In the genomic region with DNA sequence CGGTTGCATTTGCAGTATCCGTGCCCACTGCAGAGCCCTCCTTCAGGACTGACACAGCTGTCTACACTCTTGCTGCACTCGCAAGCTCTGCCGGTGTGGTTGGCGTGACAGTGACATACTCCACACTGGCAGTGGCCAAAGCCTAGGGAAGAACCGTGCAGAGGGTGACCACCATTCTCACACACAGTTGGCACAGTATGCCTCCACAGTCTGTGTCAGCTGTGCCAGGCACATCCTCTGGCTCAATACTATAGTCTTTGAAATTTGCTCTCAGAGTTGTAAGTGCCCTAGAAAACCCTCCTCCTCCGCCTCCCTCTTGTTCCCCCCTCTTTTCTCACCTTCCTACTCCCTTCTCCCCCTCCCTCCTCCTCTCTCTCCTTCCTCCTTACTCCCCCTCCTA, we compare ENCODE assay signal across 25 mouse cellular contexts. TPM values are rescaled to one million over a fixed set of nuclear protein-coding genes. Genes with fewer than 3 reads are reported as not detected.
A peak's percentile ranks its signal among the peaks of the same experiment; 100 is the strongest.
DNase-seq lines count a peak whose midpoint lies in the region; ATAC-seq and TF ChIP-seq lines count a peak whose summit lies in the region.
"Had no signal": no experiment of that assay in that cellular context is flagged by ENCODE, and none has a peak within 500 bp of the region (broad histone marks: within the 10 kb centered on the region; RNA-seq: fewer than 3 reads in every experiment).

No protein-coding gene starts in this region.

- H3K9ac ChIP-seq in forebrain, postnatal 0 days = no peak overlapping the region
- no peak overlapping the region for H3K9ac ChIP-seq in intestine, embryonic 15.5 days
- H3K9ac ChIP-seq in intestine, postnatal 0 days (ENCODE audit: low read depth, low read length) = no peak overlapping the region
- no peak overlapping the region for H3K9ac ChIP-seq in midbrain, embryonic 11.5 days (ENCODE audit: low read length)
- H3K9ac ChIP-seq in midbrain, embryonic 14.5 days (replicated peaks; ENCODE audit: low read length) = no peak overlapping the region
- H3K9ac ChIP-seq: embryonic facial prominence, embryonic 15.5 days; hindbrain, embryonic 12.5 days; neural tube, embryonic 12.5 days had no signal

- peaks cover under 1% of the 10 kb centered on the region; the same call in 1 of the 2 replicates for H3K4me1 ChIP-seq in forebrain, postnatal 0 days (ENCODE audit: insufficient read depth)
- no peaks in the 10 kb centered on the region for H3K4me1 ChIP-seq in forebrain, embryonic 10.5 days
- no peaks in the 10 kb centered on the region; the same call in 1 of the 2 replicates for H3K4me1 ChIP-seq in intestine, embryonic 15.5 days (replicated peaks)
- no peaks in the 10 kb centered on the region for H3K4me1 ChIP-seq in intestine, postnatal 0 days (replicated peaks; ENCODE audit: control insufficient read depth, insufficient read depth, low read length)
- H3K4me1 ChIP-seq in midbrain, embryonic 11.5 days (ENCODE audit: control insufficient read depth, insufficient read depth, low read length) = no peaks in the 10 kb centered on the region
- H3K4me1 ChIP-seq in midbrain, embryonic 14.5 days (ENCODE audit: control insufficient read depth, insufficient read depth, low read length) = no peaks in the 10 kb centered on the region
- H3K4me1 ChIP-seq: hindbrain, embryonic 12.5 days; neural tube, embryonic 12.5 days had no signal

- no peaks in the 10 kb centered on the region for H3K9me3 ChIP-seq in forebrain, postnatal 0 days (ENCODE audit: low read length)
- no peaks in the 10 kb centered on the region for H3K9me3 ChIP-seq in forebrain, embryonic 10.5 days
- H3K9me3 ChIP-seq in intestine, embryonic 15.5 days = no peaks in the 10 kb centered on the region
- no peaks in the 10 kb centered on the region for H3K9me3 ChIP-seq in intestine, postnatal 0 days (ENCODE audit: control insufficient read depth)
- no peaks in the 10 kb centered on the region for H3K9me3 ChIP-seq in midbrain, embryonic 11.5 days (ENCODE audit: control insufficient read depth, low read length)
- H3K9me3 ChIP-seq in midbrain, embryonic 14.5 days (ENCODE audit: control insufficient read depth, low read length) = no peaks in the 10 kb centered on the region
- H3K9me3 ChIP-seq: embryonic facial prominence, embryonic 15.5 days; hindbrain, embryonic 12.5 days; neural tube, embryonic 12.5 days had no signal

- H3K27ac ChIP-seq in forebrain, postnatal 0 days (ENCODE audit: low read depth, low read length) = no peak overlapping the region
- no peak overlapping the region for H3K27ac ChIP-seq in forebrain, embryonic 10.5 days
- H3K27ac ChIP-seq in intestine, embryonic 15.5 days = no peak overlapping the region
- H3K27ac ChIP-seq in intestine, postnatal 0 days (ENCODE audit: low read depth, low read length) = no peak overlapping the region
- no peak overlapping the region for H3K27ac ChIP-seq in midbrain, embryonic 11.5 days (ENCODE audit: low read depth, low read length)
- no peak overlapping the region for H3K27ac ChIP-seq in midbrain, embryonic 14.5 days (replicated peaks; ENCODE audit: low read depth, low read length)
- H3K27ac ChIP-seq: embryonic facial prominence, embryonic 15.5 days; gastrocnemius, adult 2 months; hindbrain, embryonic 12.5 days; macrophage; neural tube, embryonic 12.5 days had no signal

- ATAC-seq in forebrain, postnatal 0 days = peak; percentile 8; the same call in 1 of the 2 replicates
- ATAC-seq in intestine, embryonic 15.5 days = 0 out of 2 replicates have a peak, but pooled peaks have one; percentile 3
- ATAC-seq in intestine, postnatal 0 days = no peak
- no peak for ATAC-seq in midbrain, embryonic 11.5 days (ENCODE audit: low FRiP score)
- ATAC-seq in midbrain, embryonic 14.5 days (ENCODE audit: low FRiP score, low TSS enrichment) = no peak
- ATAC-seq: forebrain, embryonic 14.5 days had no signal

- no peak for TF ChIP-seq CTCF in forebrain, postnatal 0 days (IDR thresholded peaks at IDR 0.05; ENCODE audit: low read depth)
- TF ChIP-seq CTCF in intestine, postnatal 0 days (IDR thresholded peaks at IDR 0.05; ENCODE audit: low read depth) = no peak

- no peak overlapping the region for H3K4me2 ChIP-seq in forebrain, postnatal 0 days (ENCODE audit: low read depth)
- H3K4me2 ChIP-seq in intestine, embryonic 15.5 days (replicated peaks) = no peak overlapping the region
- H3K4me2 ChIP-seq in intestine, postnatal 0 days (replicated peaks; ENCODE audit: low read depth) = no peak overlapping the region
- H3K4me2 ChIP-seq in midbrain, embryonic 11.5 days = no peak overlapping the region
- H3K4me2 ChIP-seq in midbrain, embryonic 14.5 days (ENCODE audit: low read length) = no peak overlapping the region
- no peak overlapping the region for H3K4me2 ChIP-seq in myocyte (ENCODE audit: low read depth)
- H3K4me2 ChIP-seq: embryonic facial prominence, embryonic 15.5 days; hindbrain, embryonic 12.5 days; liver, embryonic 11.5 days; neural tube, embryonic 12.5 days had no signal

- DNase-seq in forebrain, postnatal 0 days = no peak
- no peak for DNase-seq in forebrain, embryonic 10.5 days (ENCODE audit: extremely low spot score, low spot score)
- peak; percentile 69 for DNase-seq in midbrain, embryonic 11.5 days (ENCODE audit: low spot score, missing footprints)
- DNase-seq in midbrain, embryonic 14.5 days = no peak
- DNase-seq in left cerebral cortex, postnatal 10 days (ENCODE audit: extremely low spot score in 1 of 2, low spot score in 2 of 2) = no peak
- DNase-seq: adrenal gland, postnatal 36 days; cerebellum, adult 2 months; gastrocnemius, adult 2 months; kidney, adult 8-10 months; thymus, postnatal 14 days had no signal

- no peaks in the 10 kb centered on the region for H3K27me3 ChIP-seq in forebrain, postnatal 0 days (ENCODE audit: insufficient read depth, low read length)
- peaks cover 5% of the 10 kb centered on the region for H3K27me3 ChIP-seq in forebrain, embryonic 10.5 days (ENCODE audit: poor library complexity, severe bottlenecking)
- H3K27me3 ChIP-seq in intestine, embryonic 15.5 days (replicated peaks) = no peaks in the 10 kb centered on the region
- no peaks in the 10 kb centered on the region for H3K27me3 ChIP-seq in intestine, postnatal 0 days (replicated peaks; ENCODE audit: control insufficient read depth, insufficient read depth, low read length)
- H3K27me3 ChIP-seq in midbrain, embryonic 11.5 days (ENCODE audit: control insufficient read depth, insufficient read depth, low read length) = 0 out of 2 replicates have a peak, but pooled peaks cover 1% of the 10 kb centered on the region
- H3K27me3 ChIP-seq in midbrain, embryonic 14.5 days (ENCODE audit: control insufficient read depth, insufficient read depth, low read length) = no peaks in the 10 kb centered on the region
- no peaks in the 10 kb centered on the region for H3K27me3 ChIP-seq in myocyte (ENCODE audit: control insufficient read depth, insufficient read depth, insufficient read length)
- H3K27me3 ChIP-seq: embryonic facial prominence, embryonic 15.5 days; neural tube, embryonic 12.5 days had no signal

- H3K4me3 ChIP-seq in forebrain, postnatal 0 days (ENCODE audit: low read depth, low read length) = no peak overlapping the region
- no peak overlapping the region for H3K4me3 ChIP-seq in forebrain, embryonic 10.5 days
- H3K4me3 ChIP-seq in intestine, embryonic 15.5 days (replicated peaks) = no peak overlapping the region
- no peak overlapping the region for H3K4me3 ChIP-seq in intestine, postnatal 0 days (ENCODE audit: low read depth, low read length)
- H3K4me3 ChIP-seq in midbrain, embryonic 11.5 days (ENCODE audit: low read depth, low read length) = no peak overlapping the region
- H3K4me3 ChIP-seq in midbrain, embryonic 14.5 days (replicated peaks; ENCODE audit: low read depth, low read length) = no peak overlapping the region
- H3K4me3 ChIP-seq in myocyte = no peak overlapping the region
- H3K4me3 ChIP-seq: embryonic facial prominence, embryonic 15.5 days; gastrocnemius, adult 2 months; hindbrain, embryonic 12.5 days; neural tube, embryonic 12.5 days had no signal

- peaks cover 37% of the 10 kb centered on the region for H3K36me3 ChIP-seq in forebrain, postnatal 0 days (ENCODE audit: insufficient read depth)
- H3K36me3 ChIP-seq in forebrain, embryonic 10.5 days (replicated peaks) = peaks cover 52% of the 10 kb centered on the region
- peaks cover 15% of the 10 kb centered on the region; the same call in 1 of the 2 replicates for H3K36me3 ChIP-seq in intestine, embryonic 15.5 days
- peaks cover 45% of the 10 kb centered on the region for H3K36me3 ChIP-seq in intestine, postnatal 0 days (ENCODE audit: control insufficient read depth, insufficient read depth)
- peaks cover 6% of the 10 kb centered on the region for H3K36me3 ChIP-seq in midbrain, embryonic 11.5 days (ENCODE audit: control insufficient read depth, insufficient read depth, low read length)
- peaks cover 52% of the 10 kb centered on the region for H3K36me3 ChIP-seq in midbrain, embryonic 14.5 days (ENCODE audit: control insufficient read depth, insufficient read depth, low read length)
- peaks cover 30% of the 10 kb centered on the region for H3K36me3 ChIP-seq in myocyte (ENCODE audit: control insufficient read depth, insufficient read depth)

- H3ac ChIP-seq in myocyte (ENCODE audit: control insufficient read depth, insufficient read length) = no peak overlapping the region

- intact Hi-C loops in left cerebral cortex, postnatal 10 days (cut with DNase I) = no loop called here

- no peaks in the 10 kb centered on the region for H3K79me2 ChIP-seq in myocyte (ENCODE audit: control insufficient read depth, insufficient read depth)

- TF ChIP-seq POLR2A in myocyte (IDR thresholded peaks at IDR 0.05; ENCODE audit: insufficient read length, low read depth) = peak; percentile 36

- WGBS in forebrain, postnatal 0 days = 86% methylated on average over 7 of the region's 7 CpGs
- WGBS in forebrain, embryonic 10.5 days = 91% methylated on average over 7 of the region's 7 CpGs
- 82% methylated on average over 7 of the region's 7 CpGs for WGBS in intestine, embryonic 15.5 days
- 91% methylated on average over 7 of the region's 7 CpGs for WGBS in intestine, postnatal 0 days
- WGBS in midbrain, embryonic 11.5 days = 91% methylated on average over 7 of the region's 7 CpGs
- whole genome bisulfite sequencing in midbrain, embryonic 14.5 days = 92% methylated on average over 7 of the region's 7 CpGs

RNA-seq across cellular contexts. Expression of a gene that starts 12.8 kb away (rescaled TPM):
- 46.2 and 47.8 TPM in 2 replicates for total RNA-seq in forebrain, postnatal 0 days (2014; rRNA removed)
- polyA plus RNA-seq in forebrain, postnatal 0 days (2015; fragmentation: Nextera tagmentation; extraction: Ambion mirVana) = 25.9 and 29.9 TPM in 2 replicates
- polyA plus RNA-seq in forebrain, embryonic 10.5 days (2016; fragmentation: Nextera tagmentation; extraction: Ambion mirVana) = 36.0 and 39.9 TPM in 2 replicates
- 45.8 and 49.3 TPM in 2 replicates for polyA plus RNA-seq in intestine, embryonic 15.5 days (2015; fragmentation: Nextera tagmentation; extraction: Ambion mirVana)
- polyA plus RNA-seq in intestine, postnatal 0 days (2015; fragmentation: Nextera tagmentation; extraction: Ambion mirVana) = 22.8 and 26.8 TPM in 2 replicates
- 21.9 and 25.9 TPM in 2 replicates for polyA plus RNA-seq in midbrain, embryonic 11.5 days (2014; fragmentation: Nextera tagmentation; extraction: Ambion mirVana)
- 25.9 and 28.1 TPM in 2 replicates for polyA plus RNA-seq in midbrain, embryonic 14.5 days (2014; fragmentation: Nextera tagmentation; extraction: Ambion mirVana)
- polyA plus RNA-seq in myocyte (2012; fragmentation: generic; extraction: Trizol) = 18.8 TPM
- 10 to 100 TPM; 25.8 to 27.5 TPM for total RNA-seq in left cerebral cortex, postnatal 10 days (2021)

RNA-seq across cellular contexts. Expression of a gene that starts 14.3 kb away (rescaled TPM):
- total RNA-seq in forebrain, postnatal 0 days (2014; rRNA removed) = 67.2 and 83.2 TPM in 2 replicates
- 20.0 and 29.7 TPM in 2 replicates for polyA plus RNA-seq in forebrain, postnatal 0 days (2015; fragmentation: Nextera tagmentation; extraction: Ambion mirVana)
- 71.7 and 72.7 TPM in 2 replicates for polyA plus RNA-seq in forebrain, embryonic 10.5 days (2016; fragmentation: Nextera tagmentation; extraction: Ambion mirVana)
- 41.3 and 44.1 TPM in 2 replicates for polyA plus RNA-seq in intestine, embryonic 15.5 days (2015; fragmentation: Nextera tagmentation; extraction: Ambion mirVana)
- polyA plus RNA-seq in intestine, postnatal 0 days (2015; fragmentation: Nextera tagmentation; extraction: Ambion mirVana) = 14.1 and 16.0 TPM in 2 replicates
- 58.9 and 61.1 TPM in 2 replicates for polyA plus RNA-seq in midbrain, embryonic 11.5 days (2014; fragmentation: Nextera tagmentation; extraction: Ambion mirVana)
- 43.5 and 57.7 TPM in 2 replicates for polyA plus RNA-seq in midbrain, embryonic 14.5 days (2014; fragmentation: Nextera tagmentation; extraction: Ambion mirVana)
- 42.3 TPM for polyA plus RNA-seq in myocyte (2012; fragmentation: generic; extraction: Trizol)
- total RNA-seq in left cerebral cortex, postnatal 10 days (2021) = 10 to 100 TPM; 53.2 to 56.7 TPM

RNA-seq across cellular contexts. Expression of a gene that starts 14.4 kb away (rescaled TPM):
- total RNA-seq in forebrain, postnatal 0 days (2014; rRNA removed) = 0.31 and 2.4 TPM in 2 replicates
- 0.50 and 0.75 TPM in 2 replicates for polyA plus RNA-seq in forebrain, postnatal 0 days (2015; fragmentation: Nextera tagmentation; extraction: Ambion mirVana)
- 0.42 and 0.55 TPM in 2 replicates for polyA plus RNA-seq in forebrain, embryonic 10.5 days (2016; fragmentation: Nextera tagmentation; extraction: Ambion mirVana)
- polyA plus RNA-seq in intestine, embryonic 15.5 days (2015; fragmentation: Nextera tagmentation; extraction: Ambion mirVana) = 10.8 and 12.9 TPM in 2 replicates
- 2.6 and 2.9 TPM in 2 replicates for polyA plus RNA-seq in intestine, postnatal 0 days (2015; fragmentation: Nextera tagmentation; extraction: Ambion mirVana)
- 0.15 and 0.55 TPM in 2 replicates for polyA plus RNA-seq in midbrain, embryonic 11.5 days (2014; fragmentation: Nextera tagmentation; extraction: Ambion mirVana)
- polyA plus RNA-seq in midbrain, embryonic 14.5 days (2014; fragmentation: Nextera tagmentation; extraction: Ambion mirVana) = 0.57 and 0.78 TPM in 2 replicates
- 2.0 TPM for polyA plus RNA-seq in myocyte (2012; fragmentation: generic; extraction: Trizol)
- 1 to 10 TPM in 1 of 2 experiments, under 1 TPM in 1; 0.71 to 1.3 TPM for total RNA-seq in left cerebral cortex, postnatal 10 days (2021)

RNA-seq across cellular contexts. Expression of a gene that starts 40.0 kb away (rescaled TPM):
- total RNA-seq in forebrain, postnatal 0 days (2014; rRNA removed) = 6.5 and 12.3 TPM in 2 replicates
- 4.5 and 4.6 TPM in 2 replicates for polyA plus RNA-seq in forebrain, postnatal 0 days (2015; fragmentation: Nextera tagmentation; extraction: Ambion mirVana)
- 27.5 and 31.3 TPM in 2 replicates for polyA plus RNA-seq in forebrain, embryonic 10.5 days (2016; fragmentation: Nextera tagmentation; extraction: Ambion mirVana)
- polyA plus RNA-seq in intestine, embryonic 15.5 days (2015; fragmentation: Nextera tagmentation; extraction: Ambion mirVana) = 15.8 and 16.5 TPM in 2 replicates
- polyA plus RNA-seq in intestine, postnatal 0 days (2015; fragmentation: Nextera tagmentation; extraction: Ambion mirVana) = 5.9 and 7.3 TPM in 2 replicates
- 10.1 and 10.5 TPM in 2 replicates for polyA plus RNA-seq in midbrain, embryonic 11.5 days (2014; fragmentation: Nextera tagmentation; extraction: Ambion mirVana)
- polyA plus RNA-seq in midbrain, embryonic 14.5 days (2014; fragmentation: Nextera tagmentation; extraction: Ambion mirVana) = 2.3 and 3.6 TPM in 2 replicates
- polyA plus RNA-seq in myocyte (2012; fragmentation: generic; extraction: Trizol) = 63.8 TPM
- 10 to 100 TPM in 1 of 2 experiments, 1 to 10 TPM in 1; 9.3 to 11.4 TPM for total RNA-seq in left cerebral cortex, postnatal 10 days (2021)

RNA-seq across cellular contexts. Expression of a gene that starts 53.0 kb away (rescaled TPM):
- 0.15 TPM in 1 of 2 replicates, not detected in the other for total RNA-seq in forebrain, postnatal 0 days (2014; rRNA removed)
- not detected in 2 replicates for polyA plus RNA-seq in forebrain, postnatal 0 days (2015; fragmentation: Nextera tagmentation; extraction: Ambion mirVana)
- polyA plus RNA-seq in forebrain, embryonic 10.5 days (2016; fragmentation: Nextera tagmentation; extraction: Ambion mirVana) = 0.48 and 0.76 TPM in 2 replicates
- 0.08 and 0.14 TPM in 2 replicates for polyA plus RNA-seq in intestine, embryonic 15.5 days (2015; fragmentation: Nextera tagmentation; extraction: Ambion mirVana)
- polyA plus RNA-seq in intestine, postnatal 0 days (2015; fragmentation: Nextera tagmentation; extraction: Ambion mirVana) = 0.07 TPM in 1 of 2 replicates, not detected in the other
- polyA plus RNA-seq in midbrain, embryonic 11.5 days (2014; fragmentation: Nextera tagmentation; extraction: Ambion mirVana) = 0.15 and 0.23 TPM in 2 replicates
- 0.09 TPM in 1 of 2 replicates, not detected in the other for polyA plus RNA-seq in midbrain, embryonic 14.5 days (2014; fragmentation: Nextera tagmentation; extraction: Ambion mirVana)
- not detected for polyA plus RNA-seq in myocyte (2012; fragmentation: generic; extraction: Trizol)
- total RNA-seq in left cerebral cortex, postnatal 10 days (2021) = not detected
- total RNA-seq: adrenal gland, postnatal 36 days; gastrocnemius, adult 2 months; granulocyte monocyte progenitor cell, adult 5-6 weeks; layer of hippocampus, postnatal 14 days; left cerebral cortex, postnatal 14 days had no signal
- polyA plus RNA-seq: forebrain, embryonic 14.5 days; large intestine, adult 2 months; liver, embryonic 11.5 days; macrophage; midbrain, embryonic 16.5 days; spleen, adult 2 months had no signal

Comparison
In these comparisons a context has a peak if more than half of its experiments do, and no peak if none do; other contexts are left out.
1. ATAC-seq: peak in forebrain, postnatal 0 days (single experiment) and intestine, embryonic 15.5 days (single experiment); none in intestine, postnatal 0 days (single experiment), midbrain, embryonic 11.5 days (single experiment) and midbrain, embryonic 14.5 days (single experiment).